Mouse (Mus musculus) lung, postnatal 0 days (tissue): ENCODE measurements around the gene Cirbp.

ENCODE experiments used
- CTCF ChIP-seq: IDR thresholded peaks from 2 replicates; pipeline ENCODE4 v1.5.1; 2016; ENCODE audit warnings: antibody characterized with exemption, mild to moderate bottlenecking
- EP300 ChIP-seq: IDR thresholded peaks from 2 replicates; pipeline ENCODE4 v1.6.1; 2016; ENCODE audit warnings: antibody characterized with exemption, mild to moderate bottlenecking, control low read depth

- TF ChIP-seq CTCF (no peak), EP300 (no peak)
Measured at GRCm38 (mm10) chr10:80196167-80196566, 30.4 kb downstream of the Cirbp start.
